Comparison of ENCODE assay signal across 26 mouse cellular contexts in the genomic region with DNA sequence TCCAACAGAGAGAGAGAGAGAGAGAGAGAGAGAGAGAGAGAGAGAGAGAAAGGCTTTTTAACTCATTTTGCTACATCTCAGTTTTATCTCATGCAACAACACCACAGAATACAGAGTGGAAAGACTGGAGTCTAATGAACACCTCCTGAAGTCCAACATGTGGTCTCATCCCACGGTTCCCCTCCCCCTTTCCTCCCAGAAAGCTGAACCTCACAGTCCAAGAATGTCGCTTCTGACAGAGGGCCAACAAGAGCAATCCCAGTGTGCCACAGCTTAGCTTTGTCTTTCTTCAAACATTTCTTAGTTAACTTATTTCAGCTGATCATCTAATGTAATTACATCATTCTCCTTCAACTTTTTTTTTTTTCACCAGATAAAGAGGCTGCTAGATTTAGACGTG.
DNase-seq lines count a peak whose midpoint lies in the region; TF ChIP-seq lines count a peak whose summit lies in the region.
"Had no signal": no experiment of that assay in that cellular context is flagged by ENCODE, and none has a peak within 500 bp of the region (broad histone marks: within the 10 kb centered on the region; RNA-seq: fewer than 3 reads in every experiment).

No protein-coding gene starts in this region.

- DNase-seq in embryo, embryonic 10.5 days (ENCODE audit: low spot score), result peak; percentile 14
- no peak for DNase-seq in embryo, embryonic 11 days
- DNase-seq in heart, postnatal 4 days, result peak; percentile 38
- no peak for DNase-seq in heart, embryonic 10.5 days (ENCODE audit: low spot score)
- peak; percentile 18 to 36 for DNase-seq in lung, postnatal 4 days
- no peak for DNase-seq in lung, adult 2 months
- no peak for DNase-seq in cerebellum, postnatal 36 days
- DNase-seq: adrenal gland, postnatal 25 days; cerebellum, adult 18-20 months; cerebellum, postnatal 10 days; forebrain, postnatal 0 days; kidney, adult 18-20 months; kidney, postnatal 25 days; right cerebral cortex, adult 18-20 months; thymus, adult 18-20 months; thymus, postnatal 25 days had no signal

- H3K36me3 ChIP-seq in heart, embryonic 10.5 days, result no peaks in the 10 kb centered on the region
- H3K36me3 ChIP-seq: embryonic facial prominence, embryonic 15.5 days; forebrain, embryonic 12.5 days; G1E; kidney, embryonic 15.5 days; limb, embryonic 12.5 days; midbrain, embryonic 13.5 days; neural tube, embryonic 15.5 days had no signal

- no peaks in the 10 kb centered on the region for H3K9me3 ChIP-seq in heart, embryonic 10.5 days
- H3K9me3 ChIP-seq: embryonic facial prominence, embryonic 15.5 days; forebrain, embryonic 12.5 days; kidney, embryonic 15.5 days; limb, embryonic 12.5 days; midbrain, embryonic 13.5 days; neural tube, embryonic 15.5 days had no signal

- TF ChIP-seq CTCF in lung, adult 2 months (IDR thresholded peaks at IDR 0.05; ENCODE audit: insufficient read depth, low read length), result no peak

- no peaks in the 10 kb centered on the region for H3K27me3 ChIP-seq in heart, embryonic 10.5 days (ENCODE audit: insufficient read depth, poor library complexity, severe bottlenecking)
- H3K27me3 ChIP-seq: embryonic facial prominence, embryonic 15.5 days; forebrain, embryonic 12.5 days; kidney, embryonic 15.5 days; limb, embryonic 12.5 days; midbrain, embryonic 13.5 days; neural tube, embryonic 15.5 days; Patski had no signal

- no peak for TF ChIP-seq POLR2A in lung, adult 2 months (IDR thresholded peaks at IDR 0.05; ENCODE audit: borderline replicate concordance, extremely low read depth, low read depth, low read length)

- no peak overlapping the region for H3K27ac ChIP-seq in heart, embryonic 10.5 days
- H3K27ac ChIP-seq: embryonic facial prominence, embryonic 15.5 days; forebrain, embryonic 12.5 days; kidney, embryonic 15.5 days; limb, embryonic 12.5 days; macrophage; midbrain, embryonic 13.5 days; neural tube, embryonic 15.5 days; stomach, postnatal 0 days had no signal

- no peaks in the 10 kb centered on the region for H3K4me1 ChIP-seq in heart, embryonic 10.5 days
- H3K4me1 ChIP-seq in lung, adult 2 months (ENCODE audit: control insufficient read depth, insufficient read depth, low read length), result no peaks in the 10 kb centered on the region
- H3K4me1 ChIP-seq: embryonic facial prominence, embryonic 15.5 days; kidney, embryonic 15.5 days; midbrain, embryonic 13.5 days; neural tube, embryonic 15.5 days had no signal

- WGBS in heart, embryonic 10.5 days, result 49% methylated on average over 3 of the region's 3 CpGs
- WGBS in lung, adult 2 months, result 41% methylated on average over 3 of the region's 3 CpGs

- no peak overlapping the region for H3K4me3 ChIP-seq in heart, embryonic 10.5 days
- H3K4me3 ChIP-seq in lung, adult 2 months (replicated peaks; ENCODE audit: extremely low read depth, low read depth, low read length), result no peak overlapping the region
- H3K4me3 ChIP-seq: embryonic facial prominence, embryonic 15.5 days; forebrain, embryonic 12.5 days; kidney, embryonic 15.5 days; limb, embryonic 12.5 days; midbrain, embryonic 13.5 days; neural tube, embryonic 15.5 days had no signal

Comparison
In these comparisons a context has a peak if more than half of its experiments do, and no peak if none do; other contexts are left out.
1. DNase-seq: peak in embryo, embryonic 10.5 days (single experiment), heart, postnatal 4 days (single experiment) and lung, postnatal 4 days (2 of 2); none in embryo, embryonic 11 days (single experiment), heart, embryonic 10.5 days (single experiment), lung, adult 2 months (single experiment) and cerebellum, postnatal 36 days (0 of 2).